Mouse (Mus musculus): ENCODE measurements around the gene Mup14.
"Not testable (repeated sequence)": the region's sequence is repeated elsewhere in the genome, so short reads cannot be mapped to it uniquely, and the experiment has no call there.

The Mup14 gene

DNA sequence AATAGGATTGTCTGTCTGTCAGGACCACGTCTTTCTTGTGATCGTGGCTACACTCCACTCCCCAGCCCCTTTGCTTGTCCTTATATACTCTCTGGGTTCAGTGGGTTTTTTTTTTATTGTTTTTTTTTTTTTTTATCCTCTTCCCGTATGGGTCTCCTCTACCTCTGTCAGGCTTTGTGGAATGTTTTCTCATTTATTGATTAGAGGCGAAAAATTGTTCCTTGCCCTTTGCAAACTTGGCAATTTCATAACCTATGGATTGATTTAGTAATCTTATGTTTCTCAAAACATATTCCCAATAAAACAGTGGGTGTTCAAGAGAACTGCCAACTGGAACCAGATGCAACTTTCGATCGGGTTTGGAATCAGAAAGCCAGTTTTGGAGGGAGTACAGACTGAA is at the start of gene Mup14:
Gene Mup14, minus strand, starts transcription at position 101 of the 400 bp plus-strand sequence.
- DNase-seq (ENCODE audit: low read depth) = not testable (repeated sequence)

DNA sequence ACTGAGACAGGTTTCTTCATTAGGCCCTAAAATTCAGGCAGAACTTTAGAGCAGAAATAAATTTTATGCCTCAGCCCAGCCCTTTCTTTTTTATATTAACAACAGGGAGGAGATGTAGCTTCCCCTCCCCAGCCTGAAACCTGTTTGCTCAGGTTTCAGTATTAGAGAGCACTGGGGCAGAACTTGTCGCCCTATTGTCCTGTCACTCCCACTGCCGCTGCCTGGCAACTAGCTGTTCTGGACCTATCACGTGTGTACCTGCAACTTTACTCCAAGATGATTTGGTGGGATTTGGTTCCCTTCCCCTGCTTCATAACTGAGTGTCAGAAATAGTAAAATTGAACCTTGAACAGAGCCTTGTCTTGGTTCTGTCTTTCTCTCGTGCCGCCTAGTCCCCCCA is 34.3 kb upstream of the Mup14 start:
- DNase-seq (ENCODE audit: low read depth) = not testable (repeated sequence)

Data from 416B (cell line).